Mouse (Mus musculus): ENCODE data around the gene Tcp11l1.

DNA sequence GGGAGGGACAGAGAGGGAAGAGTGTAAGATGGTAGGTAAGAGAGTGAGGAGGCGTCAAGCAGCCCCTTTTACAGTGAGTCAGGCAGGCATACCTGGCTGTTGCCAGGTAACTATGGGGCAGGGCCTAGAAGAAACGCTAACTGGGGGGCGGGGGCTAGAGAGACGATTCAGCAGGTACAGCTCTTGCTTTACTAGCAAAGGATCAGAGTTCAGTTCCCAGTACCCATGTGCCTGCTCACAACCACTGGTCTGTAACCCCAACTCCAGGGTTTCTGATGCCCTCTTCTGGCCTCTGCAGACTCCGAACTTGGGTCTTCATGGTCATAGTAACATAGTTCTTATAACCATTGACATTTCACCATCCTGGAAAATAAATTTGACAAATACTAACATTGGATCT is 32.0 kb upstream of the Tcp11l1 start:
- TF ChIP-seq EP300 (IDR thresholded peaks at IDR 0.05; ENCODE audit: insufficient read depth, low read depth, low read length) = no peak
- TF ChIP-seq CTCF (IDR thresholded peaks at IDR 0.05) = no peak
